Mouse (Mus musculus): ENCODE data around the gene Rdx.

DNA sequence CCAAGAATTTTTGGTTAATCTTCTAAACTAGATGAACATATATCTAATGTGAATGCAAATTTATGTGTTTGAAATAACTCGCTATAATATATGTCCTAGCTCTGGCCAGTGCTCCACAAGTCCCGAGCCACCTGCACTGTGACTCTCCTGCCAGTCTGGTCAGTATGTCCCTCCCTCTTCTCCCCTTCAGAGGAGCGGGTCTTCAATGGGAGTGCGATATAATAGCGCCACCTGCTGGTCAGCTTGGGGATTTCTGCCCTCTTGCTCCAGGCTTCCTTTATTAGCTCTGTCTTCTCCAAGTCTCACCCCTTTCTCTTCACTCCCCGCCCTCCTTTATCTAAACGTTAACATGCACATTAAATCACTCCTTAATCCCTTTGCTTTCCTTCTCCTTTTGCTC is 51.6 kb downstream of the Rdx start:
- TF ChIP-seq CTCF (IDR thresholded peaks at IDR 0.05; ENCODE audit: low read depth) (peak; percentile 97), EP300 (IDR thresholded peaks at IDR 0.05; ENCODE audit: low read depth) (no peak)

All from liver, postnatal 0 days (tissue).